Comparison of ENCODE assay signal across 13 mouse cellular contexts in the genomic region with DNA sequence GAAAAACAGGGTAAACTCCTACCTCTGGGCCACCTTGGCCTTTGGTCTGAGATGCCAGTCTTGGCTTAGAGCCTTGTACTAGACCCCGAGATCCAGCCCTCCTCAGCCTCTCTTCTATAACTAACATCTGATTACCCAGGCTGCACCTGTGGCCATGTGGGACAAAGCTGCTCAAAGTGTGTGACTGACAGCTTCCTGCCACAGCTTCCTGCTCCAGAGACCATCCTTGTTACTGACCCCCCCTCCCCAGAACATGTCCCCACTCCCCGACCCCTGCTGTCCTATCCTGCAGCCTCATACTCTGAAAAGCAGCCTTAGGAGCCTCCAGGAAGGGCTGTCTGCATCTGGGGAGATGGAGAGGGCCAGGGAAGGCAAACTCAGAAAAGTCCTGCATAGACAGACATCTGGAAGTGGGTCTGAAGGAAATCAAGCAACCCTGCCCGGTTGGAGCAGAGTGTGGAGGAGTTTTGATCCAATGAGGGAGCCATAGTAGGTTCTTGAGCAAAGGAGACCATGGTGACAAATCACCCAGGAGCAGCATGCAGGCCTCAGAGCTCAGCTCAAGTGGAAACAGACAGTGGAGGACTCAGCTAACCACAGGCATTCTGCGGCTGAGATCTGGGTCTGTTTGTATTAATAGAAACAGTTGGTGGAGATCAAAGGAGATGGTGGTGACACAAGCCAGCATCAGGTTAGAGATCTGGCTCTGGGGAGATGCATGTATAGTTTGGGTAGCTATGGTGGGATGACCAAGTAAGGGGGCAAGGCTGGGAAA. TPM values are rescaled to one million over a fixed set of nuclear protein-coding genes. Genes with fewer than 3 reads are reported as not detected.
DNase-seq lines count a peak whose midpoint lies in the region; ATAC-seq and TF ChIP-seq lines count a peak whose summit lies in the region.
"Had no signal": no experiment of that assay in that cellular context is flagged by ENCODE, and none has a peak within 500 bp of the region (broad histone marks: within the 10 kb centered on the region; RNA-seq: fewer than 3 reads in every experiment).

No protein-coding gene starts in this region.

- no peak for TF ChIP-seq CTCF in bone marrow, adult 2 months (IDR thresholded peaks at IDR 0.05; ENCODE audit: control insufficient read depth, insufficient read depth, low read length)
- TF ChIP-seq CTCF in intestine, postnatal 0 days (IDR thresholded peaks at IDR 0.05; ENCODE audit: low read depth), result no peak

- no peak overlapping the region for H3K27ac ChIP-seq in embryonic facial prominence, embryonic 11.5 days (replicated peaks; ENCODE audit: low read depth, low read length)
- no peak overlapping the region for H3K27ac ChIP-seq in embryonic facial prominence, embryonic 10.5 days (replicated peaks)
- peak overlapping the region; percentile 38 for H3K27ac ChIP-seq in bone marrow, adult 2 months (ENCODE audit: control insufficient read depth, insufficient read depth, low read depth, low read length, poor library complexity)
- no peak overlapping the region for H3K27ac ChIP-seq in intestine, postnatal 0 days (ENCODE audit: low read depth, low read length)
- H3K27ac ChIP-seq: gastrocnemius, adult 2 months; intestine, embryonic 15.5 days; neural tube, embryonic 13.5 days had no signal

- no peak for TF ChIP-seq POLR2A in bone marrow, adult 2 months (IDR thresholded peaks at IDR 0.05; ENCODE audit: borderline replicate concordance, control insufficient read depth, low read depth, low read length)
- TF ChIP-seq POLR2A in myocyte (IDR thresholded peaks at IDR 0.05; ENCODE audit: insufficient read length, low read depth), result no peak

- 0 out of 2 replicates have a peak, but pooled peaks cover 4% of the 10 kb centered on the region for H3K27me3 ChIP-seq in embryonic facial prominence, embryonic 11.5 days (ENCODE audit: control insufficient read depth, insufficient read depth, low read length)
- peaks cover 26% of the 10 kb centered on the region for H3K27me3 ChIP-seq in embryonic facial prominence, embryonic 10.5 days (replicated peaks; ENCODE audit: low read depth, poor library complexity, severe bottlenecking)
- H3K27me3 ChIP-seq in myocyte (ENCODE audit: control insufficient read depth, insufficient read depth, insufficient read length), result peaks cover 24% of the 10 kb centered on the region
- no peaks in the 10 kb centered on the region for H3K27me3 ChIP-seq in intestine, postnatal 0 days (replicated peaks; ENCODE audit: control insufficient read depth, insufficient read depth, low read length)

- H3K4me1 ChIP-seq in embryonic facial prominence, embryonic 11.5 days (ENCODE audit: control insufficient read depth, insufficient read depth, low read length), result no peaks in the 10 kb centered on the region
- H3K4me1 ChIP-seq in embryonic facial prominence, embryonic 10.5 days, result peaks cover 18% of the 10 kb centered on the region
- no peaks in the 10 kb centered on the region; the same call in 1 of the 2 replicates for H3K4me1 ChIP-seq in bone marrow, adult 2 months (ENCODE audit: control insufficient read depth, insufficient read depth, low read length)
- no peaks in the 10 kb centered on the region for H3K4me1 ChIP-seq in intestine, postnatal 0 days (replicated peaks; ENCODE audit: control insufficient read depth, insufficient read depth, low read length)

- no peak overlapping the region for H3K4me2 ChIP-seq in embryonic facial prominence, embryonic 11.5 days (ENCODE audit: low read depth, low read length)
- peak overlapping the region; percentile 9 for H3K4me2 ChIP-seq in myocyte (ENCODE audit: low read depth)
- no peak overlapping the region for H3K4me2 ChIP-seq in intestine, postnatal 0 days (replicated peaks; ENCODE audit: low read depth)
- H3K4me2 ChIP-seq: intestine, embryonic 15.5 days; neural tube, embryonic 13.5 days had no signal

- no peaks in the 10 kb centered on the region for H3K36me3 ChIP-seq in embryonic facial prominence, embryonic 11.5 days (replicated peaks; ENCODE audit: control insufficient read depth, insufficient read depth, low read depth, low read length)
- no peaks in the 10 kb centered on the region for H3K36me3 ChIP-seq in embryonic facial prominence, embryonic 10.5 days (replicated peaks)
- no peaks in the 10 kb centered on the region for H3K36me3 ChIP-seq in myocyte (ENCODE audit: control insufficient read depth, insufficient read depth)
- H3K36me3 ChIP-seq in intestine, postnatal 0 days (ENCODE audit: control insufficient read depth, insufficient read depth), result no peaks in the 10 kb centered on the region
- H3K36me3 ChIP-seq: intestine, embryonic 15.5 days; neural tube, embryonic 13.5 days had no signal

- H3ac ChIP-seq in myocyte (ENCODE audit: control insufficient read depth, insufficient read length), result no peak overlapping the region

- H3K4me3 ChIP-seq in embryonic facial prominence, embryonic 11.5 days (ENCODE audit: low read depth, low read length), result no peak overlapping the region
- H3K4me3 ChIP-seq in embryonic facial prominence, embryonic 10.5 days, result no peak overlapping the region
- H3K4me3 ChIP-seq in bone marrow, adult 2 months (replicated peaks; ENCODE audit: control insufficient read depth, low read depth, low read length), result no peak overlapping the region
- no peak overlapping the region for H3K4me3 ChIP-seq in myocyte
- no peak overlapping the region for H3K4me3 ChIP-seq in intestine, postnatal 0 days (ENCODE audit: low read depth, low read length)
- H3K4me3 ChIP-seq: gastrocnemius, adult 2 months; intestine, embryonic 15.5 days; neural tube, embryonic 13.5 days had no signal

- H3K79me2 ChIP-seq in myocyte (ENCODE audit: control insufficient read depth, insufficient read depth), result no peaks in the 10 kb centered on the region

- no peak overlapping the region for H3K9ac ChIP-seq in embryonic facial prominence, embryonic 11.5 days (replicated peaks; ENCODE audit: low read length)
- no peak overlapping the region for H3K9ac ChIP-seq in intestine, postnatal 0 days (ENCODE audit: low read depth, low read length)
- H3K9ac ChIP-seq: intestine, embryonic 15.5 days; neural tube, embryonic 13.5 days had no signal

- peak; percentile 14 for DNase-seq in embryonic facial prominence, embryonic 11.5 days (ENCODE audit: low spot score)
- DNase-seq in embryonic facial prominence, embryonic 10.5 days (ENCODE audit: low spot score), result no peak
- DNase-seq in 3134 (ENCODE audit: extremely low read depth, insufficient read length, low spot score), result peak; percentile 32
- DNase-seq in adrenal gland, adult (ENCODE audit: inconsistent age in 2 of 2, low spot score in 1 of 2), result no peak
- DNase-seq in ovary, postnatal 10 days (ENCODE audit: low spot score), result no peak
- DNase-seq: gastrocnemius, adult 2 months had no signal

- no peaks in the 10 kb centered on the region for H3K9me3 ChIP-seq in embryonic facial prominence, embryonic 11.5 days (replicated peaks; ENCODE audit: control insufficient read depth, low read length)
- no peaks in the 10 kb centered on the region for H3K9me3 ChIP-seq in embryonic facial prominence, embryonic 10.5 days
- no peaks in the 10 kb centered on the region for H3K9me3 ChIP-seq in intestine, postnatal 0 days (ENCODE audit: control insufficient read depth)
- H3K9me3 ChIP-seq: intestine, embryonic 15.5 days; neural tube, embryonic 13.5 days had no signal

- WGBS in embryonic facial prominence, embryonic 11.5 days, result 57% methylated on average over 4 of the region's 4 CpGs
- 62% methylated on average over 4 of the region's 4 CpGs for WGBS in embryonic facial prominence, embryonic 10.5 days
- WGBS in bone marrow, adult 2 months, result 6% methylated on average over 4 of the region's 4 CpGs
- 59% methylated on average over 4 of the region's 4 CpGs for WGBS in intestine, postnatal 0 days

- no peak for ATAC-seq in embryonic facial prominence, embryonic 11.5 days (replicated peaks; ENCODE audit: insufficient number of reproducible peaks, low FRiP score, low TSS enrichment, low read depth)
- no peak for ATAC-seq in intestine, postnatal 0 days
- ATAC-seq: intestine, embryonic 15.5 days had no signal

TF ChIP-seq in myocyte, 11 proteins besides CTCF, POLR2A, EP300 and RAD21:
- TF ChIP-seq TCF3 (IDR thresholded peaks at IDR 0.05; ENCODE audit: insufficient read length, low read depth) (no peak), MYOG (IDR thresholded peaks at IDR 0.05; ENCODE audit: control insufficient read depth in 1 of 3, insufficient read depth in 1 of 3, insufficient read length in 2 of 3, low read depth in 2 of 3) (peak in 1 of 3 experiments; percentile 17)

RNA-seq across cellular contexts. Expression of a gene that starts 5.0 kb away (rescaled TPM):
- 0.15 and 0.18 TPM in 2 replicates for polyA plus RNA-seq in embryonic facial prominence, embryonic 11.5 days (2014; fragmentation: Nextera tagmentation; extraction: Ambion mirVana)
- 0.24 and 0.31 TPM in 2 replicates for polyA plus RNA-seq in embryonic facial prominence, embryonic 10.5 days (2016; fragmentation: Nextera tagmentation; extraction: Ambion mirVana)
- polyA plus RNA-seq in bone marrow, adult 2 months (2011; ENCODE audit: insufficient read depth, insufficient read length, low replicate concordance, missing spikeins), result 4.8 and 5.3 TPM in 2 replicates
- polyA plus RNA-seq in myocyte (2012; fragmentation: generic; extraction: Trizol), result 2.3 TPM
- 0.24 and 0.70 TPM in 2 replicates for polyA plus RNA-seq in intestine, postnatal 0 days (2015; fragmentation: Nextera tagmentation; extraction: Ambion mirVana)

RNA-seq across cellular contexts. Expression of a gene that starts 52.4 kb away (rescaled TPM):
- 90.9 and 99.0 TPM in 2 replicates for polyA plus RNA-seq in embryonic facial prominence, embryonic 11.5 days (2014; fragmentation: Nextera tagmentation; extraction: Ambion mirVana)
- 137 and 141 TPM in 2 replicates for polyA plus RNA-seq in embryonic facial prominence, embryonic 10.5 days (2016; fragmentation: Nextera tagmentation; extraction: Ambion mirVana)
- polyA plus RNA-seq in bone marrow, adult 2 months (2011; ENCODE audit: insufficient read depth, insufficient read length, low replicate concordance, missing spikeins), result 19.0 and 47.5 TPM in 2 replicates
- 111 TPM for polyA plus RNA-seq in myocyte (2012; fragmentation: generic; extraction: Trizol)
- 50.3 and 57.0 TPM in 2 replicates for polyA plus RNA-seq in intestine, postnatal 0 days (2015; fragmentation: Nextera tagmentation; extraction: Ambion mirVana)

RNA-seq across cellular contexts. Expression of a gene that starts 56.7 kb away (rescaled TPM):
- polyA plus RNA-seq in embryonic facial prominence, embryonic 11.5 days (2014; fragmentation: Nextera tagmentation; extraction: Ambion mirVana), result 0.31 TPM in 1 of 2 replicates, not detected in the other
- polyA plus RNA-seq in embryonic facial prominence, embryonic 10.5 days (2016; fragmentation: Nextera tagmentation; extraction: Ambion mirVana), result not detected in 2 replicates
- polyA plus RNA-seq in bone marrow, adult 2 months (2011; ENCODE audit: insufficient read depth, insufficient read length, low replicate concordance, missing spikeins), result not detected in 2 replicates
- polyA plus RNA-seq in myocyte (2012; fragmentation: generic; extraction: Trizol), result 0.12 TPM
- not detected in 2 replicates for polyA plus RNA-seq in intestine, postnatal 0 days (2015; fragmentation: Nextera tagmentation; extraction: Ambion mirVana)
- polyA plus RNA-seq: heart, postnatal 0 days; liver, embryonic 16.5 days had no signal

Comparison
In these comparisons a context has a peak if more than half of its experiments do, and no peak if none do; other contexts are left out.
1. DNase-seq: peak in embryonic facial prominence, embryonic 11.5 days (single experiment) and 3134 (single experiment); none in embryonic facial prominence, embryonic 10.5 days (single experiment), adrenal gland, adult (0 of 2) and ovary, postnatal 10 days (single experiment).